Mouse (Mus musculus) embryonic fibroblast, embryonic 13.5 days (primary cell): ENCODE data around the gene BC051665.

Experiments used
- CTCF ChIP-seq: IDR thresholded peaks from 2 replicates; pipeline ENCODE4 v1.5.1; 2011; ENCODE audit warnings: mild to moderate bottlenecking, control low read depth, low read length, moderate library complexity, borderline replicate concordance; ENCODE audit not compliant: insufficient read depth
- POLR2A ChIP-seq: IDR thresholded peaks from 2 replicates; pipeline ENCODE4 v1.6.1; 2011; ENCODE audit warnings: low read depth, mild to moderate bottlenecking, control low read depth, low read length, moderate library complexity

- TF ChIP-seq CTCF: no peak
- TF ChIP-seq POLR2A: no peak
Observed at GRCm38 (mm10) chr13:60812768-60813167, 26.6 kb upstream of the BC051665 start.
